Mouse (Mus musculus): ENCODE measurements around the gene Olfr102.
A peak's percentile ranks its signal among the peaks of the same experiment; 100 is the strongest.

The Olfr102 gene

GRCm38 (mm10) chr17:37316954-37317353, at the start of gene Olfr102:
Olfr102 (minus strand) TSS chr17:37317054.
- DNase-seq (ENCODE audit: low spot score) = no peak

GRCm38 (mm10) chr17:37359282-37359681, 42.4 kb upstream of the Olfr102 start, which contains the start of gene Olfr104-ps:
Olfr104-ps (plus strand) TSS chr17:37359582.
- DNase-seq (ENCODE audit: low spot score) = no peak

GRCm38 (mm10) chr17:37339598-37339997, 22.7 kb upstream of the Olfr102 start, which contains the start of gene Olfr103:
Olfr103 (minus strand) TSS chr17:37339698.
- no peak for DNase-seq (ENCODE audit: low spot score)

GRCm38 (mm10) chr17:37310146-37310699, 6.6 kb downstream of the Olfr102 start:
- no peak for DNase-seq (ENCODE audit: low spot score)

- no peak for DNase-seq (ENCODE audit: low spot score)
These were observed 8.4 kb downstream of the Olfr102 start for GRCm38 (mm10) chr17:37308483-37308882.

- DNase-seq (ENCODE audit: low spot score) = no peak
These were observed 12.6 kb downstream of the Olfr102 start, which contains the start of gene Olfr101 for GRCm38 (mm10) chr17:37304213-37304612. Olfr101 (minus strand) TSS chr17:37304313.

- DNase-seq (ENCODE audit: low spot score) = no peak
These were observed 33.5 kb downstream of the Olfr102 start, which contains the start of gene Olfr99 for GRCm38 (mm10) chr17:37283360-37283759. Olfr99 (minus strand) TSS chr17:37283460.

- DNase-seq (ENCODE audit: low spot score) = no peak
These were observed 36.5 kb downstream of the Olfr102 start for GRCm38 (mm10) chr17:37280331-37280730.

GRCm38 (mm10) chr17:37276573-37276972, 40.3 kb downstream of the Olfr102 start:
- no peak for DNase-seq (ENCODE audit: low spot score)

GRCm38 (mm10) chr17:37275626-37276248, 41.1 kb downstream of the Olfr102 start:
- DNase-seq (ENCODE audit: low spot score) = no peak

- peak; percentile 49 for DNase-seq (ENCODE audit: low spot score)
These were observed 46.2 kb downstream of the Olfr102 start for GRCm38 (mm10) chr17:37270702-37271092.

- DNase-seq (ENCODE audit: low spot score) = peak; percentile 78
These were observed 46.7 kb downstream of the Olfr102 start, which contains the start of gene H2-M3 for GRCm38 (mm10) chr17:37270058-37270701. H2-M3 (plus strand) TSS chr17:37270220.

GRCm38 (mm10) chr17:37263626-37264025, 53.2 kb downstream of the Olfr102 start, which contains the start of gene Olfr98:
Olfr98 (minus strand) TSS chr17:37263749.
- no peak for DNase-seq (ENCODE audit: low spot score)

Data from ovary, postnatal 36 days (tissue).